Mouse (Mus musculus) heart, embryonic 13.5 days (tissue): ENCODE measurements around the gene Zfp57. TPM values are rescaled to one million over a fixed set of nuclear protein-coding genes. Genes with fewer than 3 reads are reported as not detected.
"Not testable (repeated sequence)": the region's sequence is repeated elsewhere in the genome, so short reads cannot be mapped to it uniquely, and the experiment has no call there.

ENCODE experiments used
- ATAC-seq: fragments of 200-750 bp; cut with Nextera tagmentation; 2 replicates; pipeline ENCODE4 v1.8.0; 2017; ENCODE audit warnings: moderate TSS enrichment; ENCODE audit not compliant: insufficient number of reproducible peaks, low FRiP score, low TSS enrichment; ENCODE audit errors: extremely low read depth
- H3K27ac ChIP-seq: fragments of 300-500 bp; sonication (generic); replicated peaks from 2 replicates; pipeline ENCODE4 v1.5.1; 2015; ENCODE audit warnings: moderate library complexity, mild to moderate bottlenecking, inconsistent platforms
- H3K27me3 ChIP-seq: fragments of 300-500 bp; sonication (generic); replicated peaks from 2 replicates; pipeline ENCODE4 v1.6.1; 2015; ENCODE audit warnings: mild to moderate bottlenecking, inconsistent platforms
- H3K36me3 ChIP-seq: fragments of 300-500 bp; sonication (generic); 2 replicates; pipeline ENCODE4 v1.6.1; 2015; ENCODE audit warnings: mild to moderate bottlenecking, inconsistent platforms
- H3K4me1 ChIP-seq: fragments of 300-500 bp; sonication (generic); 2 replicates; pipeline ENCODE4 v1.6.1; 2015; ENCODE audit warnings: inconsistent platforms
- H3K4me2 ChIP-seq: fragments of 300-500 bp; sonication (generic); 2 replicates; pipeline ENCODE4 v1.6.1; 2015; ENCODE audit warnings: inconsistent platforms, mild to moderate bottlenecking, moderate library complexity
- H3K4me3 ChIP-seq: fragments of 300-500 bp; sonication (generic); 2 replicates; pipeline ENCODE4 v1.5.1; 2015; ENCODE audit warnings: moderate library complexity, mild to moderate bottlenecking, inconsistent platforms
- H3K9ac ChIP-seq: fragments of 300-500 bp; sonication (generic); 2 replicates; pipeline ENCODE4 v1.6.1; 2015; ENCODE audit warnings: inconsistent platforms, mild to moderate bottlenecking, moderate library complexity
- H3K9me3 ChIP-seq: fragments of 300-500 bp; sonication (generic); 2 replicates; pipeline ENCODE4 v1.6.1; 2016; ENCODE audit warnings: inconsistent platforms
- WGBS: fragments of 180-500 bp; shearing (Covaris S2); methylation state at CpG from one replicate; pipeline ENCODE4 v1.1.7; 2015; ENCODE audit warnings: mixed read lengths; 5-methylcytosine and 5-hydroxymethylcytosine counted together
- polyA plus RNA-seq: library from polyadenylated mRNA; unstranded; fragments of >200 nt; fragmentation: Nextera tagmentation; extraction: Ambion mirVana; gene quantifications from 2 replicates; pipeline ENCODE4 v1.2.1, GENCODE M21; 2015

The Zfp57 gene
- polyA plus RNA-seq, 1 experiment from 2014 or later = 42.5 TPM

DNA sequence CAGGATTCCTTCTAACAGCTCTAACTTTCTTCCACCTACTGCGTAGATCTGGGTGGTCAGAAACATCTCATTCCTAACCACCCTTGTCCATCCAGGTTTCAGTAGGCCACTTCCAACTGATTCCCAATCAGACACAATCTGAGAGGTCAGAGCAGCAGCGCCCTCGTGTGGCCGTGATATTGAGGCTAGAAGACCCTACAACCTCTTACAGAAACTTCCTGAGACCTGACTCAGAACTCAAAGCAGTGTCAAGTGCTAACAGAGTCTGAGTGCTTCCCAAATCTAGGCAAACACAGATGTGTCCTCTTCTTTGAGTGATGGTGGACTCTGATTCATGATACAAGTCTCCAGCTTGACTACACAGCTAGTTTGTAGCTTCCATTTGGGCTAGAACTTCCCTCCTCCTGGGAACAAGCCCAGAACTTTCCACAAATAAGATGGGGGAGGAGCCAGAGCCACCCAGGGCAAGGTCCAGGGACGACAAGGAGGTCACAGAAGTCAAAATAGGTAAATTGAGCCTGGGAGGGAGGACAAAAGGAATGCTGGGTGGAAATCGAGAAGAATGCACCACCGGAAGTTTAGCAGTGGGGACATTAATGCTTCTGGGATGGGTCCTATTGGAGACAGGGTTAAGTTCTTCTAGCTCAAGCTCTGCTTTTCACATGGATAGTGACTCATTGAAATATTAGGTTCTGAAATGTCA lies 3.8 kb upstream of the Zfp57 start:
- Histone ChIP-seq H3K9ac (peak overlapping the region; percentile 4; the same call in 1 of the 2 replicates), H3K4me2 (no peak overlapping the region), H3K36me3 (no peaks in the 10 kb centered on the region), H3K27me3 (no peaks in the 10 kb centered on the region), H3K4me3 (no peak overlapping the region), H3K27ac (no peak overlapping the region), H3K4me1 (no peaks in the 10 kb centered on the region), H3K9me3 (no peaks in the 10 kb centered on the region)
- ATAC-seq = no peak
- WGBS = 23% methylated on average over 7 of the region's 7 CpGs

DNA sequence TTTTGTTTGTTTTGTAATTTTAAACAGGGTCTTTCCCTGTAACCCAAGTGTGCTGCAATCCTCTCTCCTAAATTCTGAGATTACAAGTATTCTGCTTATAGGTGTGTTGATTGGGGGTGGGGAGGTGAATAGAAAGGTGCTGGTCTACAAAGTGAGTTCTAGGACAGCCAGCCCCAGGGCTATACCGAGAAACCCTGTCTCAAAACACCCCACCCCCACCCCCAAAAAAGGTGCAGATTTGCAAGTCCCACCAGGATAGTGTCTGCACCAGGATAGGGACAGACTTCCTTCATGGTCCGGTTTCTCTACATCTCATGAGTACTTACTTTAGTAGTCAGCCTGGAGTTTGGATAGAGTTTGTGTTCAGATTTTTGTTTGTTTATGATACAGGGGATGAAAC lies 2.5 kb upstream of the Zfp57 start:
- ATAC-seq = no peak
- Histone ChIP-seq H3K27me3 (no peaks in the 10 kb centered on the region), H3K4me1 (peaks cover 5% of the 10 kb centered on the region; the same call in 1 of the 2 replicates), H3K36me3 (no peaks in the 10 kb centered on the region), H3K4me3 (no peak overlapping the region), H3K27ac (no peak overlapping the region), H3K9ac (no peak overlapping the region), H3K4me2 (no peak overlapping the region), H3K9me3 (no peaks in the 10 kb centered on the region)
- 52% methylated on average over 2 of the region's 2 CpGs for WGBS

DNA sequence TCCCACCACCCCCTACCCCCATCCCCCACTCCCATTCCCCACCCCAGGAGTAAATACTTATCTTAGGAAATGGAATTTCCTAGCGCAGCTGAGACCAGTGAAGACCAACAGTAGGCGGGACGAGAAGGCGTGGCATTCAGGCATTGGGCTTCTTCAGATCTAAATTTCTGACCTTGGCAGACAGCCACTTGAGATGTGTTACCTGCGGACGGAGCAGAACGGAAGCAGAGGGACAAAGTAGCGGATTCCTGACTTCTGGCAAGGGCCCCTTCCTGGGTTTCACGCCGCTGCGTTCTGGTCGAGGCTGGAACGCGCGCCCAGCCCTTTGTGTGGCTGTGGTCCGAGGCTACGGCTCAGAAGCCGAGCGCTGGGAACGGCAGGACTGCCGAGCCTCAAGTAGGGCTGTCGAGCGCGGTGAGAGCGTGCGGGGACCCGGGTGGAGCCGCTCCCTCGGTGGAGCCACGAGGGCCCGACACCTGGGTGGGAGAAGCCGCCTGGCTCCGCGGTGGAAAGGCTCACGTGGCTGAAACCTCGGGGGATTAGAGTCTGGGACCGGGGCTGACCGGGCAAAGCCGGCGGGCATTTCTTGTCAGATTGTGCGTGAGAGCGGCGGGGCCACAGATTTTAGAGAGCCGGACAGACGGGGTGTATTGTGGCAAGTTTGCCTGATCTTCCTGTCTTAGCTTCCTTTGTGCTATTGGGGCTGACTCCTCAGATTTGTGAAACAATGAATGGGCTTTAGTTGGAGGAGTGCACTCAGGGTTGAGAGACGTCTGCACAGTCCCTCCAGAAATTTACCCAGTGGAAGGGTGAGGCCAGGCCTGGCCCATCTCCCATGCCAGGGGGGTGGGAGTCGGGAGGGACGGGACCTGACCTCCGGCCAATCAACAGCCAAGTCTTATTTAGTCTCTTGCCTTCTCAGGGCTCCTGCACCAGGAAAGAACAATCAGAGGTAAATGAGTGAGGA lies 1.7 kb downstream of the Zfp57 start:
- WGBS = under 1% methylated on average over 49 of the region's 49 CpGs
- peaks cover 30% of the 10 kb centered on the region for H3K36me3 ChIP-seq
- peak; percentile 56 for ATAC-seq
- peak overlapping the region; percentile 80 for H3K4me2 ChIP-seq
- peak overlapping the region; percentile 89 for H3K27ac ChIP-seq
- peaks cover 12% of the 10 kb centered on the region for H3K4me1 ChIP-seq
- no peaks in the 10 kb centered on the region for H3K27me3 ChIP-seq
- H3K9ac ChIP-seq = peak overlapping the region; percentile 89
- no peaks in the 10 kb centered on the region for H3K9me3 ChIP-seq
- peak overlapping the region; percentile 70 for H3K4me3 ChIP-seq

DNA sequence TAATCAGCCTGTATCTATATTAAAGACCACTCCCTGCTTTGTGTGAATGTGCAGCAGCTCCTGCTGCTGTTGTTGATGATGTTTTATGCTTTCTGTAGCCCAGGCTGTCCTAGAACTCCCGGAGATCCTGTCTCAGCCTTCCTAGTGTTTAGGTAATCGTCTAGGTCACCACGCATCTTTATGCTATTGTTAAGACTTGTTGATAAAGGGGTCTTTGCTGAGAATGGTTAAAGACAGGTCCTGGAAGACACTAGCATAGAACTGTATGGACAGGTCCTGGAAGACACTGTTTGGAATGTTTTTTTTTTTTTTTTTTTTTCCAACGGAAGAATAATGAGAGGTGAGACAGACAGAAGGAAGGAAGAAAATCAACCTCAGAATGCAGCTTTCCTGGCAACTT lies 2.4 kb downstream of the Zfp57 start:
- Histone ChIP-seq H3K27ac (peak overlapping the region; percentile 89), H3K27me3 (no peaks in the 10 kb centered on the region), H3K4me1 (peaks cover 12% of the 10 kb centered on the region), H3K36me3 (peaks cover 37% of the 10 kb centered on the region), H3K9ac (peak overlapping the region; percentile 89), H3K4me3 (peak overlapping the region; percentile 70), H3K4me2 (peak overlapping the region; percentile 80), H3K9me3 (no peaks in the 10 kb centered on the region)
- ATAC-seq = peak; percentile 9; the same call in 1 of the 2 replicates
- 39% methylated on average over 4 of the region's 4 CpGs for WGBS

DNA sequence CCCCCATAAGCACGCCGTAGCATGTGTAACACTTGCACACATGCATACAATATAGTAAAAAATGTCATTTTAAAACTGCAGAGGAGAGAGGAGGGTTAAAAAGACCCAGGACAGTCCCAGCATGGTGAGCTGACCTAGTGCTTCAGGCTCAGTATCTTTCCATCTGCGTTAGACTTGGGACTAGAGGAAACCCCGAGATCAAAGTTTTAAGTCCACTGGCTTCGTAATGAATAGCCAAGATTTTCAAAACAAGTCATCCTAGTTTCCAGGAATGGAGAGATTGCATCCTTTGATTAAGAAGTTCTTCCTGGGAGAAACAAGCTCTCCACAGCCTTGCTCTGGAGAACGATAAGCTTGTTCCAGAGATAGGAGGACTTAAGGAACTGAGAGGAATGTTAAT lies 7.2 kb downstream of the Zfp57 start:
- Histone ChIP-seq H3K36me3 (peaks cover 67% of the 10 kb centered on the region), H3K9me3 (no peaks in the 10 kb centered on the region), H3K4me3 (no peak overlapping the region), H3K4me2 (no peak overlapping the region), H3K27ac (no peak overlapping the region), H3K9ac (no peak overlapping the region), H3K27me3 (no peaks in the 10 kb centered on the region), H3K4me1 (peaks cover 10% of the 10 kb centered on the region)
- ATAC-seq = no peak
- WGBS = 85% methylated on average over 6 of the region's 6 CpGs

DNA sequence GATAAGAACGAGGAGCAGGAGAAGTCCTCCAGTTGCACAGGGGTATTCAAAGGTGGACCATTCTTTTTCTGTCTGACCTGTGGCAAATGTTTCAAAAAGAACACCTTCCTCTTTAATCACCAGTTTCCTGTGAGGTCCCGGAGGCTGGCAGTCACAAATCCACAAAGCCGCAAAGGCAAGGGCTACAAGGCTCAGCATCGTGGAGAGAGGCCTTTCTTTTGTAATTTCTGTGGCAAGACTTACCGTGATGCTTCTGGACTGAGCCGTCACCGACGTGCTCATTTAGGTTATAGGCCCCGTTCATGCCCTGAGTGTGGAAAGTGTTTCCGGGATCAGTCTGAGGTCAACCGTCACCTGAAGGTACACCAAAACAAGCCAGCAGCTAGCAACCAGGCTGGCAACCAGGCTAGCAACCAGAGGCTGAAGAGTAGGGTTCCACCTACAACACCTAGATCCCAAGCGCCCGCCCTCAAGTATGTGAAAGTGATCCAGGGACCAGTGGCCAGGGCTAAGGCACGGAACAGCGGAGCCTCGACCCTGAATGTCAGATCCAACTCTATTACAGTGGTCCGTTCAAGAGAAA lies 8.6 kb downstream of the Zfp57 start:
- no peak for ATAC-seq
- no peaks in the 10 kb centered on the region for H3K9me3 ChIP-seq
- 86% methylated on average over 17 of the region's 17 CpGs for WGBS
- H3K4me1 ChIP-seq = no peaks in the 10 kb centered on the region
- H3K4me2 ChIP-seq = no peak overlapping the region
- no peak overlapping the region for H3K27ac ChIP-seq
- no peaks in the 10 kb centered on the region for H3K27me3 ChIP-seq
- H3K9ac ChIP-seq = no peak overlapping the region
- peaks cover 63% of the 10 kb centered on the region for H3K36me3 ChIP-seq
- no peak overlapping the region for H3K4me3 ChIP-seq

DNA sequence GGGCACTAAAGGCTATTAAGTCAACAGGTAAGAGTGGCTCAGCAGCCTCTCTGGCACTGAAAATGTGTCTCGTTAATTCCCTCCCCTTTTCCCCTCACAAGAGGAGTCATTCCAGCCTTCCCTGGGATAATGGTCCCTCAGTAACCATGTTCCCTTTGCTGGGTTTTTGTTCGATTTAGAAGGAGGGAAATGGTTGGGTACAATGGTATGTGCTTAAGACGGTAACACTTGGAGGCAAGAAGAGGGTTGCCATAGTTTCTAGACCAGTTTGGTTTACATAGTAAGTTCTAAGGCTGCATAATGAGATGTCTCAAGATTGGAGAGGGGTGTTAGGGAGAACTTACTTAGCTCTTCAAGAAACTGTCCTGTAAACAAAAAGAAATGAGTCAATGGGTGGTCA lies 10.8 kb downstream of the Zfp57 start:
- Histone ChIP-seq H3K27ac (no peak overlapping the region), H3K27me3 (no peaks in the 10 kb centered on the region), H3K4me1 (no peaks in the 10 kb centered on the region), H3K36me3 (peaks cover 46% of the 10 kb centered on the region), H3K9ac (no peak overlapping the region), H3K4me2 (no peak overlapping the region), H3K9me3 (no peaks in the 10 kb centered on the region), H3K4me3 (no peak overlapping the region)
- ATAC-seq = no peak
- WGBS = 71% methylated on average over 3 of the region's 3 CpGs

DNA sequence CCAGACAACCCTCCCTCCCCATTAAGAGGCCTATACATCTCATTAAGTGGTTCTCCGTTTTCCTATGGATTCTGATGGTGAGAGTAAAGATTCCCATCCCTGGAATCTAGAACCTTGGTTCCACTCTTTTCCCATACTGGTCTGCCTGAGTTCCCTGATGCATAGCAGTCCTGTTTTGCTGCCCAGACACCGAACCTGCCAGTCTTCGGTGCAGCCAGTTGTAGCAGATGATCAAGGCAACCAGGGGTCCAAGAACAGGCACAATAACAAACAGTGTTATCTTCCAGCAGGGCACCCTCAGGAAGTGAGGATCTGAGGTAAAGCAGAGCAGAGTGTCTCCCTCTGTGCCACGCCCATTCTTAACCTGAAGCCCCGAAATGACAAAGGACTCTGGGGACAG lies 11.2 kb downstream of the Zfp57 start:
- Histone ChIP-seq H3K36me3 (peaks cover 42% of the 10 kb centered on the region), H3K4me3 (no peak overlapping the region), H3K9me3 (no peaks in the 10 kb centered on the region), H3K4me1 (no peaks in the 10 kb centered on the region), H3K27ac (no peak overlapping the region), H3K4me2 (no peak overlapping the region), H3K27me3 (no peaks in the 10 kb centered on the region), H3K9ac (no peak overlapping the region)
- WGBS = 46% methylated on average over 5 of the region's 5 CpGs
- no peak for ATAC-seq

DNA sequence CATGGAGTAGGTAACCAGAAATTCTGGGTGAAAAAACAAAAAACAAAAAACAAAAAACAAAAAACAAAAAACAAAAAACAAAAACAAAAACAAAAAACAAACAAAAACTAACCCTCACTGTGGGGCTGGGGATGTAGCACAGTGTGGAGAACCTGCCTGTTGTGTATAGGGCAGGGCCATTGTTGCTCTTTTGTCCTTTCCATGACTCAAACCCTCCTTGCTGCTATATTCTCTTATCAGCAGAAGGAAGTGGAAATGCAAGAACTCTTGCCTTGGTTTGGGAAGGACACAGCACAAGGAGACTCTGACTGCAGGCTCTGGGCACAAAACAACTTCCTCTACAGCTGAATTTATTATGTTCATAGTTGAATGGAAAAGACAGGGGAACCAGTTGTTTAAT lies 15.4 kb downstream of the Zfp57 start:
- Histone ChIP-seq H3K27ac (no peak overlapping the region), H3K4me1 (no peaks in the 10 kb centered on the region), H3K27me3 (no peaks in the 10 kb centered on the region), H3K4me3 (no peak overlapping the region), H3K9me3 (no peaks in the 10 kb centered on the region), H3K36me3 (peaks cover under 1% of the 10 kb centered on the region; the same call in 1 of the 2 replicates), H3K4me2 (no peak overlapping the region), H3K9ac (no peak overlapping the region)
- no peak for ATAC-seq

DNA sequence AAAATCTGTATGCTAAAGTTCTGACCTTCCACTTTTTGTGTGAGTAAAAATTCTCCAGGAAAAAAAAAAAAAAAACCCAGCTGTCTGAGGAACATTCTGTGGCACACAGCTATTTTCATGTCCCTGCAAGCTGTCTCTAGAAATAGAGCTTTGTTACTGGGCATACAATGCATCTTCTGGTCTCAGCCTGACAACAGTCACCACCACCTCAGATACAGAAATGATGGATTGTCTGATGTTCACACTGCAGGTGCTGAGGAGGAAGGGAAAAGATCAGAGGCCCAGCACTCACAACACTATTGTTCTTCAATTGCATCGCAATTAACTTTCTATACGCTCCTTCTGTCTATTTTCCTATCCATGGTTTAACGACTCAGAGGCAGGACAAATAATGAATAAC lies 17.4 kb downstream of the Zfp57 start:
- Histone ChIP-seq H3K36me3 (no peaks in the 10 kb centered on the region), H3K27me3 (no peaks in the 10 kb centered on the region), H3K9ac (no peak overlapping the region), H3K4me2 (no peak overlapping the region), H3K4me3 (no peak overlapping the region), H3K27ac (no peak overlapping the region), H3K4me1 (no peaks in the 10 kb centered on the region), H3K9me3 (no peaks in the 10 kb centered on the region)
- ATAC-seq = no peak
- WGBS = 74% methylated on average over 3 of the region's 3 CpGs

DNA sequence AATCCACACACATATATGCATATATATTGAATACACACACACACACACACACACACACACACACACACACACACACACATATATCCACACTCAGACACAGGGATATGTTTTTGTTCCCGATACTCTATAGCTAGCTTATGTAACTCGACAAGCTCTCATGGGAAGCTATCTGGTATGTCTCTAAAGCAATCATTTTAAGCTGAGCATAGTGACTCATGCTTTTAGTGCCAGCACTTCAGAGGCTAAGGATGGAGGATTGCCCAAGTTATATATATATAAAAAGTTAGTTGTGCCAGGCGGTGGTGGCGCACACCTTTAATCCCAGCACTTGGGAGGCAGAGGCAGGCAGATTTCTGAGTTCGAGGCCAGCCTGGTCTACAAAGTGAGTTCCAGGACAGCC lies 18.3 kb downstream of the Zfp57 start:
- H3K27ac ChIP-seq, H3K9ac ChIP-seq, H3K4me2 ChIP-seq, H3K36me3 ChIP-seq, ATAC-seq, H3K4me1 ChIP-seq, H3K9me3 ChIP-seq, H3K4me3 ChIP-seq, H3K27me3 ChIP-seq: not testable (repeated sequence)
- WGBS = 72% methylated on average over 5 of the region's 5 CpGs
